In genomic region chr1:87175852-87176292, GRCm38 (mm10) we compare ENCODE assay signal across 8 mouse cellular contexts. TPM values are rescaled to one million over a fixed set of nuclear protein-coding genes. Genes with fewer than 3 reads are reported as not detected.
DNase-seq lines count a peak whose midpoint lies in the region; ATAC-seq and TF ChIP-seq lines count a peak whose summit lies in the region.

No protein-coding gene starts in this region.

- no peak overlapping the region for H3K4me3 ChIP-seq in forebrain, embryonic 14.5 days (ENCODE audit: low read depth, low read length)
- H3K4me3 ChIP-seq in midbrain, embryonic 12.5 days: no peak overlapping the region
- H3K4me3 ChIP-seq in stomach, postnatal 0 days (ENCODE audit: low read depth, low read length): no peak overlapping the region

- peak; percentile 65 to 81 for DNase-seq in urinary bladder, postnatal 4 days (ENCODE audit: low spot score in 2 of 2)
- no peak for DNase-seq in urinary bladder, postnatal 36 days (ENCODE audit: low spot score in 2 of 2)
- DNase-seq in forebrain, embryonic 14.5 days (ENCODE audit: low spot score): peak; percentile 95
- DNase-seq in heart, postnatal 4 days: peak; percentile 81
- DNase-seq in left cerebral cortex, adult 8-10 months (ENCODE audit: low spot score in 2 of 2): peak; percentile 23 to 62
- peak; percentile 65 for DNase-seq in stomach, postnatal 0 days (ENCODE audit: low spot score)
- DNase-seq in thymus, postnatal 10 days (ENCODE audit: low spot score in 2 of 2): no peak

- no peaks in the 10 kb centered on the region for H3K27me3 ChIP-seq in forebrain, embryonic 14.5 days (replicated peaks; ENCODE audit: control insufficient read depth, insufficient read depth, low read length)
- H3K27me3 ChIP-seq in midbrain, embryonic 12.5 days: peaks cover 27% of the 10 kb centered on the region
- no peaks in the 10 kb centered on the region for H3K27me3 ChIP-seq in stomach, postnatal 0 days (ENCODE audit: control insufficient read depth, insufficient read depth, low read length)

- no peaks in the 10 kb centered on the region for H3K9me3 ChIP-seq in forebrain, embryonic 14.5 days (replicated peaks; ENCODE audit: control insufficient read depth, low read length)
- H3K9me3 ChIP-seq in midbrain, embryonic 12.5 days: no peaks in the 10 kb centered on the region
- no peaks in the 10 kb centered on the region for H3K9me3 ChIP-seq in stomach, postnatal 0 days (ENCODE audit: control insufficient read depth, low read length)

- ATAC-seq in forebrain, embryonic 14.5 days: peak; percentile 92
- ATAC-seq in midbrain, embryonic 12.5 days (ENCODE audit: low FRiP score, low read depth): peak; percentile 81
- peak; percentile 77 for ATAC-seq in stomach, postnatal 0 days (ENCODE audit: low FRiP score, low TSS enrichment)

- peak overlapping the region; percentile 53; the same call in 1 of the 2 replicates for H3K27ac ChIP-seq in forebrain, embryonic 14.5 days (ENCODE audit: low read depth, low read length)
- H3K27ac ChIP-seq in midbrain, embryonic 12.5 days (replicated peaks): 0 out of 2 replicates have a peak overlapping the region, but pooled peaks have one; percentile 36
- H3K27ac ChIP-seq in stomach, postnatal 0 days (replicated peaks): no peak overlapping the region

- no peaks in the 10 kb centered on the region for H3K36me3 ChIP-seq in forebrain, embryonic 14.5 days (ENCODE audit: control insufficient read depth, insufficient read depth, low read length)
- no peaks in the 10 kb centered on the region for H3K36me3 ChIP-seq in midbrain, embryonic 12.5 days
- no peaks in the 10 kb centered on the region for H3K36me3 ChIP-seq in stomach, postnatal 0 days (ENCODE audit: control insufficient read depth, insufficient read depth, low read length)

- peak; percentile 67 for TF ChIP-seq CTCF in stomach, postnatal 0 days (IDR thresholded peaks at IDR 0.05; ENCODE audit: low read depth)

- no peak overlapping the region for H3K9ac ChIP-seq in forebrain, embryonic 14.5 days (ENCODE audit: low read length)
- no peak overlapping the region for H3K9ac ChIP-seq in midbrain, embryonic 12.5 days (replicated peaks)
- H3K9ac ChIP-seq in stomach, postnatal 0 days (ENCODE audit: low read length): no peak overlapping the region

- H3K4me2 ChIP-seq in forebrain, embryonic 14.5 days (ENCODE audit: low read length): peak overlapping the region; percentile 18; the same call in 1 of the 2 replicates
- peak overlapping the region; percentile 11; the same call in 1 of the 2 replicates for H3K4me2 ChIP-seq in midbrain, embryonic 12.5 days (replicated peaks)
- no peak overlapping the region for H3K4me2 ChIP-seq in stomach, postnatal 0 days (replicated peaks; ENCODE audit: low read depth)

- peaks cover 4% of the 10 kb centered on the region; the same call in 1 of the 2 replicates for H3K4me1 ChIP-seq in forebrain, embryonic 14.5 days (ENCODE audit: control insufficient read depth, insufficient read depth, low read length)
- H3K4me1 ChIP-seq in midbrain, embryonic 12.5 days: peaks cover 14% of the 10 kb centered on the region
- H3K4me1 ChIP-seq in stomach, postnatal 0 days (replicated peaks; ENCODE audit: control insufficient read depth, insufficient read depth): no peaks in the 10 kb centered on the region

- no peak for TF ChIP-seq EP300 in stomach, postnatal 0 days (optimal IDR thresholded peaks at IDR 0.05)

- 5% methylated on average over 11 of the region's 11 CpGs for WGBS in forebrain, embryonic 14.5 days
- WGBS in midbrain, embryonic 12.5 days: 12% methylated on average over 11 of the region's 11 CpGs
- 7% methylated on average over 11 of the region's 11 CpGs for WGBS in stomach, postnatal 0 days

RNA-seq across cellular contexts. Expression of gene Prss56, which starts 7.2 kb away (rescaled TPM):
- polyA plus RNA-seq in forebrain, embryonic 14.5 days (2014; fragmentation: Nextera tagmentation; extraction: Ambion mirVana): 0.58 and 1.1 TPM in 2 replicates
- total RNA-seq in heart, postnatal 4 days (2021): not detected
- total RNA-seq in left cerebral cortex, adult 8-10 months (2022): 1 to 10 TPM; 1.8 to 4.2 (median 2.8) TPM
- polyA plus RNA-seq in midbrain, embryonic 12.5 days (2016; fragmentation: Nextera tagmentation; extraction: Ambion mirVana): 0.08 and 0.17 TPM in 2 replicates
- 0.04 TPM in 1 of 2 replicates, not detected in the other for polyA plus RNA-seq in stomach, postnatal 0 days (2015; fragmentation: Nextera tagmentation; extraction: Ambion mirVana)

RNA-seq across cellular contexts. Expression of gene Chrnd, which starts 14.5 kb away (rescaled TPM):
- not detected in 2 replicates for polyA plus RNA-seq in forebrain, embryonic 14.5 days (2014; fragmentation: Nextera tagmentation; extraction: Ambion mirVana)
- not detected for total RNA-seq in heart, postnatal 4 days (2021)
- not detected for total RNA-seq in left cerebral cortex, adult 8-10 months (2022)
- not detected in 2 replicates for polyA plus RNA-seq in midbrain, embryonic 12.5 days (2016; fragmentation: Nextera tagmentation; extraction: Ambion mirVana)
- polyA plus RNA-seq in stomach, postnatal 0 days (2015; fragmentation: Nextera tagmentation; extraction: Ambion mirVana): 0.04 and 0.08 TPM in 2 replicates

RNA-seq across cellular contexts. Expression of gene Ecel1, which starts 19.6 kb away (rescaled TPM):
- polyA plus RNA-seq in forebrain, embryonic 14.5 days (2014; fragmentation: Nextera tagmentation; extraction: Ambion mirVana): 18.1 and 18.4 TPM in 2 replicates
- under 1 TPM in 1 of 2 experiments, not detected in 1; 0.18 TPM for total RNA-seq in heart, postnatal 4 days (2021)
- total RNA-seq in left cerebral cortex, adult 8-10 months (2022): 10 to 100 TPM; 15.6 to 23.3 (median 17.4) TPM
- 7.5 and 8.8 TPM in 2 replicates for polyA plus RNA-seq in midbrain, embryonic 12.5 days (2016; fragmentation: Nextera tagmentation; extraction: Ambion mirVana)
- polyA plus RNA-seq in stomach, postnatal 0 days (2015; fragmentation: Nextera tagmentation; extraction: Ambion mirVana): 2.2 and 2.3 TPM in 2 replicates

RNA-seq across cellular contexts. Expression of gene Chrng, which starts 28.6 kb away (rescaled TPM):
- not detected in 2 replicates for polyA plus RNA-seq in forebrain, embryonic 14.5 days (2014; fragmentation: Nextera tagmentation; extraction: Ambion mirVana)
- total RNA-seq in heart, postnatal 4 days (2021): under 1 TPM; 0.14 TPM
- not detected for total RNA-seq in left cerebral cortex, adult 8-10 months (2022)
- polyA plus RNA-seq in midbrain, embryonic 12.5 days (2016; fragmentation: Nextera tagmentation; extraction: Ambion mirVana): not detected in 2 replicates
- 0.36 and 0.38 TPM in 2 replicates for polyA plus RNA-seq in stomach, postnatal 0 days (2015; fragmentation: Nextera tagmentation; extraction: Ambion mirVana)

RNA-seq across cellular contexts. Expression of gene Eif4e2, which starts 37.8 kb away (rescaled TPM):
- 56.6 and 61.9 TPM in 2 replicates for polyA plus RNA-seq in forebrain, embryonic 14.5 days (2014; fragmentation: Nextera tagmentation; extraction: Ambion mirVana)
- total RNA-seq in heart, postnatal 4 days (2021): 10 to 100 TPM; 71.3 to 72.5 TPM
- total RNA-seq in left cerebral cortex, adult 8-10 months (2022): 10 to 100 TPM; 57.6 to 68.2 (median 58.9) TPM
- 147 and 148 TPM in 2 replicates for polyA plus RNA-seq in midbrain, embryonic 12.5 days (2016; fragmentation: Nextera tagmentation; extraction: Ambion mirVana)
- polyA plus RNA-seq in stomach, postnatal 0 days (2015; fragmentation: Nextera tagmentation; extraction: Ambion mirVana): 128 and 135 TPM in 2 replicates

Comparison
In these comparisons a context has a peak if more than half of its experiments do, and no peak if none do; other contexts are left out.
1. DNase-seq: peak in urinary bladder, postnatal 4 days (2 of 2), forebrain, embryonic 14.5 days (single experiment), heart, postnatal 4 days (single experiment), left cerebral cortex, adult 8-10 months (2 of 2) and stomach, postnatal 0 days (single experiment); none in urinary bladder, postnatal 36 days (0 of 2) and thymus, postnatal 10 days (0 of 2).
2. Peak in every context shown above with its lines, with median percentiles within 50 percentile points of each other: ATAC-seq.